Mouse (Mus musculus) bone marrow, adult 2 months (tissue): Measurements from ENCODE around the gene Zfp598.

ENCODE experiments used
- CTCF ChIP-seq: fragments of 200-500 bp; IDR thresholded peaks from 2 replicates; pipeline ENCODE4 v1.5.1; 2011; ENCODE audit warnings: low read length, control low read depth; ENCODE audit not compliant: control insufficient read depth, insufficient read depth
- POLR2A ChIP-seq: fragments of 200-500 bp; IDR thresholded peaks from 2 replicates; pipeline ENCODE4 v1.6.1; 2011; ENCODE audit warnings: low read depth, mild to moderate bottlenecking, control low read depth, low read length, borderline replicate concordance; ENCODE audit not compliant: control insufficient read depth

- TF ChIP-seq CTCF (no peak), POLR2A (no peak)
Observed at GRCm38 (mm10) chr17:24728184-24728583, 58.7 kb downstream of the Zfp598 start.
